Mouse (Mus musculus) olfactory bulb, adult 2 months (tissue): ENCODE data around the gene Mettl16.

Source experiments
- CTCF ChIP-seq: fragments of 200-500 bp; IDR thresholded peaks from 2 replicates; pipeline ENCODE4 v1.5.1; 2012; ENCODE audit warnings: low read depth, mild to moderate bottlenecking, low read length, moderate library complexity; ENCODE audit not compliant: insufficient read depth
- POLR2A ChIP-seq: fragments of 200-500 bp; IDR thresholded peaks from 2 replicates; pipeline ENCODE4 v1.6.1; 2012; ENCODE audit warnings: mild to moderate bottlenecking, low read depth, low read length, moderate library complexity; ENCODE audit not compliant: insufficient read depth

- TF ChIP-seq CTCF = no peak
- TF ChIP-seq POLR2A = no peak
Measured at GRCm38 (mm10) chr11:74836225-74837055, 65.8 kb downstream of the Mettl16 start.
